Comparison of ENCODE assay signal across 7 mouse cellular contexts in genomic region chr5:124353011-124353725, GRCm38 (mm10). TPM values are rescaled to one million over a fixed set of nuclear protein-coding genes. Genes with fewer than 3 reads are reported as not detected.
A peak's percentile ranks its signal among the peaks of the same experiment; 100 is the strongest.
DNase-seq lines count a peak whose midpoint lies in the region; ATAC-seq and TF ChIP-seq lines count a peak whose summit lies in the region.

No protein-coding gene starts in this region.

- intact Hi-C loops in heart, adult 2 months (cut with DNase I) = loop anchor here (2.0 kb wide), 1 partner anchor 26 kb away; the partner anchor contains the start of gene Mphosph9

- no peaks in the 10 kb centered on the region; the same call in 1 of the 2 replicates for H3K79me2 ChIP-seq in heart, adult 2 months (replicated peaks; ENCODE audit: control insufficient read depth, insufficient read depth, low read length)

- H3K4me3 ChIP-seq in heart, adult 2 months = peak overlapping the region; percentile 67
- H3K4me3 ChIP-seq in midbrain, embryonic 16.5 days (ENCODE audit: low read depth, low read length) = peak overlapping the region; percentile 92

- H3K36me3 ChIP-seq in heart, adult 2 months (ENCODE audit: control insufficient read depth, insufficient read depth, low read length) = no peaks in the 10 kb centered on the region
- 0 out of 2 replicates have a peak, but pooled peaks cover 3% of the 10 kb centered on the region for H3K36me3 ChIP-seq in midbrain, embryonic 16.5 days (ENCODE audit: control insufficient read depth, insufficient read depth, low read length)

- under 1% methylated on average over 32 of the region's 32 CpGs for WGBS in heart, adult 2 months
- WGBS in midbrain, embryonic 16.5 days = under 1% methylated on average over 32 of the region's 32 CpGs

- H3K9ac ChIP-seq in heart, adult 2 months (ENCODE audit: low read depth, low read length) = peak overlapping the region; percentile 99
- H3K9ac ChIP-seq in midbrain, embryonic 16.5 days (ENCODE audit: low read depth, low read length) = peak overlapping the region; percentile 90

- peak; percentile 71 for DNase-seq in 3134 (ENCODE audit: extremely low read depth, insufficient read length, low spot score)
- peak; percentile 36 to 47 for DNase-seq in B cell, adult 2 months
- DNase-seq in cerebellum, adult 9-11 months = peak; percentile 73
- DNase-seq in heart, adult 2 months = peak in 1 of 2 experiments; percentile 70
- peak; percentile 71 for DNase-seq in kidney, postnatal 10 days
- DNase-seq in urinary bladder, postnatal 14 days (ENCODE audit: low spot score) = peak; percentile 38

- H3K27ac ChIP-seq in heart, adult 2 months = peak overlapping the region; percentile 79
- peak overlapping the region; percentile 94 for H3K27ac ChIP-seq in midbrain, embryonic 16.5 days (ENCODE audit: low read length)

- no peak for TF ChIP-seq POLR2A in heart, adult 2 months (IDR thresholded peaks at IDR 0.05; ENCODE audit: insufficient read depth, low read depth, low read length)

- H3K4me2 ChIP-seq in midbrain, embryonic 16.5 days (ENCODE audit: low read length) = peak overlapping the region; percentile 86

- H3K27me3 ChIP-seq in heart, adult 2 months (ENCODE audit: control insufficient read depth, insufficient read depth, low read length) = no peaks in the 10 kb centered on the region
- no peaks in the 10 kb centered on the region for H3K27me3 ChIP-seq in midbrain, embryonic 16.5 days (ENCODE audit: control insufficient read depth, insufficient read depth, low read depth, low read length)

- no peaks in the 10 kb centered on the region for H3K9me3 ChIP-seq in midbrain, embryonic 16.5 days (replicated peaks; ENCODE audit: control insufficient read depth, low read length, poor library complexity, severe bottlenecking)

- no peak for TF ChIP-seq EP300 in heart, adult 2 months (IDR thresholded peaks at IDR 0.05; ENCODE audit: insufficient read depth, low read depth, low read length)

- ATAC-seq in midbrain, embryonic 16.5 days = no peak

- no peak for TF ChIP-seq CTCF in heart, adult 2 months (IDR thresholded peaks at IDR 0.05)

- H3K4me1 ChIP-seq in heart, adult 2 months (ENCODE audit: control insufficient read depth, insufficient read depth, low read length) = peaks cover 12% of the 10 kb centered on the region
- peaks cover 36% of the 10 kb centered on the region for H3K4me1 ChIP-seq in midbrain, embryonic 16.5 days (ENCODE audit: control insufficient read depth, insufficient read depth, low read length)

RNA-seq across cellular contexts. Expression of gene Cdk2ap1, which starts 9.7 kb away (rescaled TPM):
- total RNA-seq in heart, adult 2 months (2021) = 100 to 1,000 TPM; 143 to 167 TPM
- 117 and 173 TPM in 2 replicates for polyA plus RNA-seq in heart, adult 2 months (2012; rRNA removed)
- polyA plus RNA-seq in midbrain, embryonic 16.5 days (2015; fragmentation: Nextera tagmentation; extraction: Ambion mirVana) = 40.4 and 53.6 TPM in 2 replicates

RNA-seq across cellular contexts. Expression of gene 2810006K23Rik, which starts 25.3 kb away (rescaled TPM):
- 10 to 100 TPM; 11.4 to 12.0 TPM for total RNA-seq in heart, adult 2 months (2021)
- 6.9 and 11.7 TPM in 2 replicates for polyA plus RNA-seq in heart, adult 2 months (2012; rRNA removed)
- polyA plus RNA-seq in midbrain, embryonic 16.5 days (2015; fragmentation: Nextera tagmentation; extraction: Ambion mirVana) = 10.5 and 11.1 TPM in 2 replicates

RNA-seq across cellular contexts. Expression of gene Mphosph9, which starts 25.4 kb away (rescaled TPM):
- 1 to 10 TPM; 4.4 to 5.4 TPM for total RNA-seq in heart, adult 2 months (2021)
- polyA plus RNA-seq in heart, adult 2 months (2012; rRNA removed) = 2.8 and 4.4 TPM in 2 replicates
- 9.3 and 10.8 TPM in 2 replicates for polyA plus RNA-seq in midbrain, embryonic 16.5 days (2015; fragmentation: Nextera tagmentation; extraction: Ambion mirVana)
